Mouse (Mus musculus): Measurements from ENCODE around the gene Gkn3. TPM values are rescaled to one million over a fixed set of nuclear protein-coding genes. Genes with fewer than 3 reads are reported as not detected.

Gene Gkn3
- polyA plus RNA-seq, 1 experiment from 2014 or later, result not detected

- no peaks in the 10 kb centered on the region for H3K27me3 ChIP-seq (ENCODE audit: control insufficient read depth, insufficient read depth, low read length)
- H3K4me1 ChIP-seq (replicated peaks; ENCODE audit: control insufficient read depth, insufficient read depth, low read length), result no peaks in the 10 kb centered on the region
- no peak overlapping the region for H3K9ac ChIP-seq (ENCODE audit: low read length)
- no peak overlapping the region for H3K4me3 ChIP-seq (ENCODE audit: low read depth, low read length)
- DNase-seq (ENCODE audit: low spot score) (no peak), ATAC-seq (replicated peaks; ENCODE audit: low FRiP score) (no peak)
- H3K36me3 ChIP-seq (ENCODE audit: control insufficient read depth, insufficient read depth, low read length), result no peaks in the 10 kb centered on the region
- WGBS, result 39% methylated on average over 3 of the region's 3 CpGs
- H3K9me3 ChIP-seq (ENCODE audit: control insufficient read depth, low read length), result no peaks in the 10 kb centered on the region
- H3K4me2 ChIP-seq (ENCODE audit: low read depth, low read length, severe bottlenecking), result no peak overlapping the region
- H3K27ac ChIP-seq (ENCODE audit: low read depth, low read length), result no peak overlapping the region
Measured at GRCm38 (mm10) chr6:87412011-87412410, 23.3 kb upstream of the Gkn3 start.

GRCm38 (mm10) chr6:87401456-87401855 is 12.7 kb upstream of the Gkn3 start:
- no peak overlapping the region for H3K4me3 ChIP-seq (ENCODE audit: low read depth, low read length)
- H3K27ac ChIP-seq (ENCODE audit: low read depth, low read length), result no peak overlapping the region
- no peaks in the 10 kb centered on the region for H3K4me1 ChIP-seq (replicated peaks; ENCODE audit: control insufficient read depth, insufficient read depth, low read length)
- no peak overlapping the region for H3K9ac ChIP-seq (ENCODE audit: low read length)
- ATAC-seq (replicated peaks; ENCODE audit: low FRiP score) (no peak), DNase-seq (ENCODE audit: low spot score) (no peak)
- no peaks in the 10 kb centered on the region for H3K27me3 ChIP-seq (ENCODE audit: control insufficient read depth, insufficient read depth, low read length)
- 90% methylated on average over 6 of the region's 6 CpGs for WGBS
- H3K9me3 ChIP-seq (ENCODE audit: control insufficient read depth, low read length), result no peaks in the 10 kb centered on the region
- H3K36me3 ChIP-seq (ENCODE audit: control insufficient read depth, insufficient read depth, low read length), result no peaks in the 10 kb centered on the region
- H3K4me2 ChIP-seq (ENCODE audit: low read depth, low read length, severe bottlenecking), result no peak overlapping the region

GRCm38 (mm10) chr6:87399886-87400566 is 11.3 kb upstream of the Gkn3 start:
- no peak for ATAC-seq (replicated peaks; ENCODE audit: low FRiP score)

GRCm38 (mm10) chr6:87399137-87399536 is 10.4 kb upstream of the Gkn3 start:
- H3K27ac ChIP-seq (ENCODE audit: low read depth, low read length), result no peak overlapping the region
- no peak for ATAC-seq (replicated peaks; ENCODE audit: low FRiP score)
- no peak overlapping the region for H3K4me2 ChIP-seq (ENCODE audit: low read depth, low read length, severe bottlenecking)
- WGBS, result 2% methylated on average over 5 of the region's 5 CpGs
- no peak overlapping the region for H3K9ac ChIP-seq (ENCODE audit: low read length)
- H3K9me3 ChIP-seq (ENCODE audit: control insufficient read depth, low read length), result no peaks in the 10 kb centered on the region
- H3K27me3 ChIP-seq (ENCODE audit: control insufficient read depth, insufficient read depth, low read length), result no peaks in the 10 kb centered on the region
- no peaks in the 10 kb centered on the region for H3K36me3 ChIP-seq (ENCODE audit: control insufficient read depth, insufficient read depth, low read length)
- H3K4me3 ChIP-seq (ENCODE audit: low read depth, low read length), result no peak overlapping the region
- H3K4me1 ChIP-seq (replicated peaks; ENCODE audit: control insufficient read depth, insufficient read depth, low read length), result no peaks in the 10 kb centered on the region
- DNase-seq (ENCODE audit: low spot score), result peak; percentile 86

More at GRCm38 (mm10) chr6:87399886-87400566, 11.3 kb upstream of the Gkn3 start:
- Histone ChIP-seq H3K27ac (ENCODE audit: low read depth, low read length) (no peak overlapping the region), H3K4me2 (ENCODE audit: low read depth, low read length, severe bottlenecking) (no peak overlapping the region), H3K9me3 (ENCODE audit: control insufficient read depth, low read length) (no peaks in the 10 kb centered on the region), H3K4me1 (replicated peaks; ENCODE audit: control insufficient read depth, insufficient read depth, low read length) (no peaks in the 10 kb centered on the region), H3K4me3 (ENCODE audit: low read depth, low read length) (no peak overlapping the region), H3K9ac (ENCODE audit: low read length) (no peak overlapping the region), H3K36me3 (ENCODE audit: control insufficient read depth, insufficient read depth, low read length) (no peaks in the 10 kb centered on the region), H3K27me3 (ENCODE audit: control insufficient read depth, insufficient read depth, low read length) (no peaks in the 10 kb centered on the region)
- 64% methylated on average over 4 of the region's 4 CpGs for WGBS
- no peak for DNase-seq (ENCODE audit: low spot score)

GRCm38 (mm10) chr6:87394783-87395182 is 6.0 kb upstream of the Gkn3 start:
- H3K9me3 ChIP-seq (ENCODE audit: control insufficient read depth, low read length), result no peaks in the 10 kb centered on the region
- no peaks in the 10 kb centered on the region for H3K27me3 ChIP-seq (ENCODE audit: control insufficient read depth, insufficient read depth, low read length)
- no peak overlapping the region for H3K4me3 ChIP-seq (ENCODE audit: low read depth, low read length)
- ATAC-seq (replicated peaks; ENCODE audit: low FRiP score) (no peak), DNase-seq (ENCODE audit: low spot score) (no peak)
- no peaks in the 10 kb centered on the region for H3K4me1 ChIP-seq (replicated peaks; ENCODE audit: control insufficient read depth, insufficient read depth, low read length)
- WGBS, result 84% methylated on average over 9 of the region's 9 CpGs
- no peak overlapping the region for H3K4me2 ChIP-seq (ENCODE audit: low read depth, low read length, severe bottlenecking)
- no peak overlapping the region for H3K9ac ChIP-seq (ENCODE audit: low read length)
- no peaks in the 10 kb centered on the region for H3K36me3 ChIP-seq (ENCODE audit: control insufficient read depth, insufficient read depth, low read length)
- no peak overlapping the region for H3K27ac ChIP-seq (ENCODE audit: low read depth, low read length)

GRCm38 (mm10) chr6:87393466-87394205 is 4.9 kb upstream of the Gkn3 start:
- ATAC-seq (replicated peaks; ENCODE audit: low FRiP score) (no peak), DNase-seq (ENCODE audit: low spot score) (no peak)
- Histone ChIP-seq H3K9me3 (ENCODE audit: control insufficient read depth, low read length) (no peaks in the 10 kb centered on the region), H3K27me3 (ENCODE audit: control insufficient read depth, insufficient read depth, low read length) (no peaks in the 10 kb centered on the region), H3K36me3 (ENCODE audit: control insufficient read depth, insufficient read depth, low read length) (no peaks in the 10 kb centered on the region), H3K4me2 (ENCODE audit: low read depth, low read length, severe bottlenecking) (no peak overlapping the region), H3K9ac (ENCODE audit: low read length) (no peak overlapping the region), H3K4me3 (ENCODE audit: low read depth, low read length) (no peak overlapping the region), H3K4me1 (replicated peaks; ENCODE audit: control insufficient read depth, insufficient read depth, low read length) (no peaks in the 10 kb centered on the region), H3K27ac (ENCODE audit: low read depth, low read length) (no peak overlapping the region)
- WGBS, result 74% methylated on average over 8 of the region's 8 CpGs

- no peak overlapping the region for H3K4me2 ChIP-seq (ENCODE audit: low read depth, low read length, severe bottlenecking)
- H3K27me3 ChIP-seq (ENCODE audit: control insufficient read depth, insufficient read depth, low read length), result no peaks in the 10 kb centered on the region
- ATAC-seq (replicated peaks; ENCODE audit: low FRiP score), result no peak
- H3K4me3 ChIP-seq (ENCODE audit: low read depth, low read length), result no peak overlapping the region
- no peaks in the 10 kb centered on the region for H3K4me1 ChIP-seq (replicated peaks; ENCODE audit: control insufficient read depth, insufficient read depth, low read length)
- no peak overlapping the region for H3K27ac ChIP-seq (ENCODE audit: low read depth, low read length)
- no peak for DNase-seq (ENCODE audit: low spot score)
- 42% methylated on average over 5 of the region's 5 CpGs for WGBS
- no peaks in the 10 kb centered on the region for H3K9me3 ChIP-seq (ENCODE audit: control insufficient read depth, low read length)
- H3K36me3 ChIP-seq (ENCODE audit: control insufficient read depth, insufficient read depth, low read length), result no peaks in the 10 kb centered on the region
- H3K9ac ChIP-seq (ENCODE audit: low read length), result no peak overlapping the region
Measured at GRCm38 (mm10) chr6:87389455-87389989, 787 bp upstream of the Gkn3 start.

GRCm38 (mm10) chr6:87386681-87387080 is 2.1 kb downstream of the Gkn3 start:
- H3K9ac ChIP-seq (ENCODE audit: low read length), result no peak overlapping the region
- H3K9me3 ChIP-seq (ENCODE audit: control insufficient read depth, low read length), result no peaks in the 10 kb centered on the region
- H3K4me3 ChIP-seq (ENCODE audit: low read depth, low read length), result no peak overlapping the region
- peaks cover 3% of the 10 kb centered on the region; the same call in 1 of the 2 replicates for H3K4me1 ChIP-seq (replicated peaks; ENCODE audit: control insufficient read depth, insufficient read depth, low read length)
- no peak overlapping the region for H3K27ac ChIP-seq (ENCODE audit: low read depth, low read length)
- WGBS, result 89% methylated on average over 10 of the region's 10 CpGs
- no peak overlapping the region for H3K4me2 ChIP-seq (ENCODE audit: low read depth, low read length, severe bottlenecking)
- H3K36me3 ChIP-seq (ENCODE audit: control insufficient read depth, insufficient read depth, low read length), result no peaks in the 10 kb centered on the region
- DNase-seq (ENCODE audit: low spot score), result no peak
- ATAC-seq (replicated peaks; ENCODE audit: low FRiP score), result no peak
- H3K27me3 ChIP-seq (ENCODE audit: control insufficient read depth, insufficient read depth, low read length), result no peaks in the 10 kb centered on the region
